8 mouse cellular contexts compared by ENCODE assay signal in genomic region chr3:98223783-98224580, GRCm38 (mm10). TPM values are rescaled to one million over a fixed set of nuclear protein-coding genes. Genes with fewer than 3 reads are reported as not detected.
DNase-seq lines count a peak whose midpoint lies in the region; ATAC-seq and TF ChIP-seq lines count a peak whose summit lies in the region.

No protein-coding gene starts in this region.

- H3K4me1 ChIP-seq in hindbrain, embryonic 11.5 days (replicated peaks; ENCODE audit: control insufficient read depth, insufficient read depth, low read length): no peaks in the 10 kb centered on the region
- no peaks in the 10 kb centered on the region for H3K4me1 ChIP-seq in lung, embryonic 14.5 days (ENCODE audit: insufficient read depth)

- no peaks in the 10 kb centered on the region for H3K27me3 ChIP-seq in hindbrain, embryonic 11.5 days (ENCODE audit: control insufficient read depth, insufficient read depth, low read length)
- H3K27me3 ChIP-seq in lung, embryonic 14.5 days (ENCODE audit: insufficient read depth, low read length): no peaks in the 10 kb centered on the region

- no peak overlapping the region for H3K27ac ChIP-seq in hindbrain, embryonic 11.5 days (ENCODE audit: low read depth, low read length)
- peak overlapping the region; percentile 67; the same call in 1 of the 2 replicates for H3K27ac ChIP-seq in lung, embryonic 14.5 days (ENCODE audit: low read depth)

- no peak overlapping the region for H3K9ac ChIP-seq in hindbrain, embryonic 11.5 days (ENCODE audit: low read depth, low read length)
- H3K9ac ChIP-seq in lung, embryonic 14.5 days: no peak overlapping the region

- peak; percentile 79 for ATAC-seq in hindbrain, embryonic 11.5 days (ENCODE audit: low FRiP score)
- ATAC-seq in lung, embryonic 14.5 days (ENCODE audit: insufficient read depth): peak; percentile 81

- TF ChIP-seq CTCF in lung, embryonic 14.5 days (IDR thresholded peaks at IDR 0.05; ENCODE audit: low read depth): peak; percentile 75

- H3K4me3 ChIP-seq in hindbrain, embryonic 11.5 days (ENCODE audit: low read depth, low read length): no peak overlapping the region
- no peak overlapping the region for H3K4me3 ChIP-seq in lung, embryonic 14.5 days (ENCODE audit: low read depth, low read length)

- DNase-seq in Muller cell, postnatal 12 days (ENCODE audit: inconsistent ontology term): peak; percentile 66
- DNase-seq in cerebellum, postnatal 10 days: peak; percentile 87
- peak; percentile 42 to 70 for DNase-seq in frontal cortex, postnatal 10 days (ENCODE audit: low spot score in 2 of 2)
- DNase-seq in hindbrain, embryonic 11.5 days (ENCODE audit: low spot score): peak; percentile 70
- DNase-seq in layer of hippocampus, adult 9-10 months (ENCODE audit: low spot score): peak; percentile 40
- peak; percentile 85 for DNase-seq in lung, embryonic 14.5 days
- DNase-seq in retina, embryonic 14.5 days (ENCODE audit: low spot score): peak; percentile 81
- DNase-seq in urinary bladder, postnatal 4 days (ENCODE audit: low spot score in 2 of 2): peak; percentile 58 to 76

- no peak overlapping the region for H3K4me2 ChIP-seq in hindbrain, embryonic 11.5 days (replicated peaks; ENCODE audit: low read depth, low read length)
- H3K4me2 ChIP-seq in lung, embryonic 14.5 days: no peak overlapping the region

- no peaks in the 10 kb centered on the region for H3K36me3 ChIP-seq in hindbrain, embryonic 11.5 days (ENCODE audit: control insufficient read depth, insufficient read depth, low read length)
- no peaks in the 10 kb centered on the region for H3K36me3 ChIP-seq in lung, embryonic 14.5 days (ENCODE audit: insufficient read depth)

- WGBS in hindbrain, embryonic 11.5 days: 19% methylated on average over 9 of the region's 9 CpGs
- 3% methylated on average over 9 of the region's 9 CpGs for WGBS in lung, embryonic 14.5 days

- H3K9me3 ChIP-seq in hindbrain, embryonic 11.5 days (ENCODE audit: control insufficient read depth, low read length): no peaks in the 10 kb centered on the region
- H3K9me3 ChIP-seq in lung, embryonic 14.5 days (ENCODE audit: low read depth, low read length): no peaks in the 10 kb centered on the region

RNA-seq across cellular contexts. Expression of gene Reg4, which starts 2.0 kb away (rescaled TPM):
- polyA plus RNA-seq in hindbrain, embryonic 11.5 days (2014; fragmentation: Nextera tagmentation; extraction: Ambion mirVana): not detected in 2 replicates
- not detected in 2 replicates for polyA plus RNA-seq in lung, embryonic 14.5 days (2014; fragmentation: Nextera tagmentation; extraction: Ambion mirVana)

RNA-seq across cellular contexts. Expression of gene Hmgcs2, which starts 56.3 kb away (rescaled TPM):
- 2.9 and 5.2 TPM in 2 replicates for polyA plus RNA-seq in hindbrain, embryonic 11.5 days (2014; fragmentation: Nextera tagmentation; extraction: Ambion mirVana)
- 1.2 and 1.6 TPM in 2 replicates for polyA plus RNA-seq in lung, embryonic 14.5 days (2014; fragmentation: Nextera tagmentation; extraction: Ambion mirVana)
